Mouse (Mus musculus): ENCODE measurements around the gene Lmln.
"Not testable (repeated sequence)": the region's sequence is repeated elsewhere in the genome, so short reads cannot be mapped to it uniquely, and the experiment has no call there.

The Lmln gene

DNA sequence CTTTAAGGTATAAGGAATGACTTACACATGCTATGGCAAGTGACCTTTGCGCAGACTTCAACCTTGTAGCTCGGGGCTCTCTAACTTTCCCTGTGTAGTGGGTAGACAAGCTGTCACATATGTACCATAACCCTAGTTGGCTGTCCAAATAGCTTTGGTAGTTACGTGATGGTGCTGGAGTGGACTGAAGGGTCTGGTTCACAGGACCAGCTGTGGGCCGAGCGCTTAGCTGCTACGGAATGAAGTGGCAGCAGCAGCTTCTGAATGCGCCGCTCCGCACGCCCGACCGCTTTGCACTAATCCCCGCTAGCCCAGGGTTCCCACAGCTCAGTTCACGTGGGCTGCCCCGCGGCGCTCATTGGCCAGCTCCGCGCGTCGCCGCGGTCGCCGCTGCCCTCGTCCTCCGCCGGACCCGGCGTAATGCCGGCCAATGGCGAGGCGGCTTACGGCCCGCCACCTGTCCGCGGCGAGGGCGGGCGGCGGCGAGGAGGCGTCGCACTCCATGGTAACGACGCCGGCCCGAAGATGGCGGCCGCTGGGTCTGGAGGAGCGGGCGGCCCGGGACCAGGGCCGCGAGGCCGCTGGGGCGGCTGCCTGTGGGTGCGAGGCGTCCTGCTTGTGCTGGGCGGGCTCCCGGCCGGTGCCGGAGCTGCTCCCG, at the start of gene Lmln:
Lmln (plus strand) TSS at position 498 of the 658 bp plus-strand sequence.
- DNase-seq (ENCODE audit: extremely low spot score): peak; percentile 93

DNA sequence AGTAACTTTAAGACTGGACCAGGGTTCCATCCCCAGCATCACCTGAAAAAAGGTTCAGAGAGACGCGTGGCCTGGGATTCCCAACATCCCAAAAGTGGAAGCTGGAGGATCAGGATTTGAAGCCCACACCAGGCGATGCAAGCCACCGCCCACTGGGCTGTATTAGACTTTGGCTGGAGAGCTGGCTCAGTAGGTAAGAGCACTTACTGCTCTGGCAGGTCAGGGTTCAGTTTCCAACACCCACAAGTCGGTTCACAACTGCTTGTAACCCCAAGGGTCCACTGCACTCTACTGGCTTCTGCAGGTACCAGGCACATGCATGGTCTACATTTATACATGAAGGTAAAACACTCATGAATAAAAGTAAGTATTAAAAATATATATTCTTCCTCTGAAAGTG, 48.5 kb upstream of the Lmln start:
- no peak for DNase-seq (ENCODE audit: extremely low spot score)

DNA sequence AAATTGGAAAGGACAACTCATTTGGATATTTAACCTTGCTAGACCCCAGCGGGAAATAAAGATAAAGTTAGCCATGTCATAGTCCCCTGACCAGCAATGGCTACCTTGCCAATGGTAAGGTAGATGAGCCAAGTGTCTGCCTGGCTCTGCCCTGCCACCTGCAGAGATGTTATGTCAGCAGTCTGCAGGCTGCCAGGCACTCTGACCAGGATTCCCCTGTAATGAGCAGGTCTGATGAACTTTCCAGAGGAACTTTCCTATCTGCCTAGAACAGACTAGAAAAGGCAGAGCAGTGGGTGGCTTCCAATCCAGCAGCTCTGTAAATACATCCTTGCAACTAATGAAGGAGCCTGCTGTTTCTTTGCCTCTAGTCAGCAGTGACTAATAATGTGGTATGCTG, 47.4 kb upstream of the Lmln start:
- DNase-seq (ENCODE audit: extremely low spot score): no peak

DNA sequence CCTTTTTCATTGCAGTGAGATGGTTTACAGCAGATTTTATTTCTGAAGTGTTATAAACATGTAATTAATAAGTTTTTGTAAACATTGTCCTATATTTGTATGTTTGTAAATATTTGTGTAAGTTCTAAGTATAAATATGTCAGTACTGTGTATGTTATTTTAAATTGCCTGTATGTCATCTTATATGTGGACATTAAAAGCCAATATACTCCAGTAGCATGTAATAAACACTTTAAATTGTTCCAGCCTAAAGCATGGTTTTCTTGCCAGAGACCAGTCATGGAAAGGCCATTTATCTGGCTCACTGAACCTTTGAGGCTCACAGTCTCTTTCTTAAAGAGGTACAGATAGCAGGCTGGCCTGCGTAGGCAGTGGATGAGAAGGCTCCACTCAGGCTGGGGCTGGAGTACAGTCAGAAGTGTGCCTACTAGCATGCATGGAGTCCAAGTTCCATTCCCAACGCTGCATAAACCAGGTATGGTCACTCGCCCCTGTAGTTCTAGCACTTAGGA, 46.9 kb upstream of the Lmln start:
- no peak for DNase-seq (ENCODE audit: extremely low spot score)

DNA sequence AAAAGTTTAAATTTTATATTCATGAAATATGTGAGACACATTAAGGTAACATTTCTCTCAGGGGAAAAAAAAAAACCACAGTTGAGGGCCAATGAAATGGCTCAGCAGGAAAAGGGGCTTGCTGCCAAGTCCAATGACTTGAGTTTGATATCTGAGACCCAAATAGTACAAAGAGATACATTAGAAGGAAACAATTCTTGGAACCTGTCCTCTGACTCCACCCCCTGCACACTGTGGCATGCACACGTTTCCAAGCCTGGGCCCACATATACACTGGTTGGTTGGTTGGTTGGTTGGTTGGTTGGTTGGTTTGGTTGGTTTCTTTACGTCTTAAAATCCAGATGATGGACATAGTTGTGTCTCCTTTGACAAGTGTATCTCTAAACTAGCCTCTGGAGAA, 46.3 kb upstream of the Lmln start:
- no peak for DNase-seq (ENCODE audit: extremely low spot score)

DNA sequence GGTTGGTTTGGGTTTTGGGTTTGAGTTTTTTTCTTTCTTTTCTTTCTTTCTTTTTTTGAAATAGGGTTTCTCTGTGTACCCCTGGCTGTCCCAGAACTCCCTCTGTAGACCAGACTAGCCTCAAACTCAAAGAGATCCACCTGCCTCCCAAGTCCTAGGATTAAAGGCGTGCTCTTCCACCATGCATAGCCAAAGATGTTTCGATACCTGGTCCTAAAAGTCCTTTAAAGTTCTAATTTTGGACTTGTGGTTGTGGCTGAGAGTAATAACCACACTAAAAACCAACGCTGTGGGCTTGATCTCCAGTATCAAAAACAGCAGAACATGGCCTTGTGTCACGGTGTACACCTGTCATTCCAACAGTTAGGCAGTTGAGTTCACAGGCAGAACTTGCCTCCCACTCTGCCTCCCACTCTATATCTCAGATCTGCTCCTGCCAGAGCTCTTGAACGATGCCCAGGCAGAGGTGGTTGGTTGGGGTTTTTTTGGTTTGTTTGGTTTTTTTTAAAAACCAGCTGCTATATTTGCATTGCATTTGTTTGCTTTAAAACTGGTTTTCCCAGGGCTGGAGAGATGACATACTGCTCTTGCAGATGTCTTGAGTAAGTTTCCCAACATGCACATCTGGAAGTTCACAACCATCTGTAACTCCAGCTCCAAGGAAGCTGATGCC, 44.5 kb upstream of the Lmln start:
- DNase-seq (ENCODE audit: extremely low spot score): no peak

DNA sequence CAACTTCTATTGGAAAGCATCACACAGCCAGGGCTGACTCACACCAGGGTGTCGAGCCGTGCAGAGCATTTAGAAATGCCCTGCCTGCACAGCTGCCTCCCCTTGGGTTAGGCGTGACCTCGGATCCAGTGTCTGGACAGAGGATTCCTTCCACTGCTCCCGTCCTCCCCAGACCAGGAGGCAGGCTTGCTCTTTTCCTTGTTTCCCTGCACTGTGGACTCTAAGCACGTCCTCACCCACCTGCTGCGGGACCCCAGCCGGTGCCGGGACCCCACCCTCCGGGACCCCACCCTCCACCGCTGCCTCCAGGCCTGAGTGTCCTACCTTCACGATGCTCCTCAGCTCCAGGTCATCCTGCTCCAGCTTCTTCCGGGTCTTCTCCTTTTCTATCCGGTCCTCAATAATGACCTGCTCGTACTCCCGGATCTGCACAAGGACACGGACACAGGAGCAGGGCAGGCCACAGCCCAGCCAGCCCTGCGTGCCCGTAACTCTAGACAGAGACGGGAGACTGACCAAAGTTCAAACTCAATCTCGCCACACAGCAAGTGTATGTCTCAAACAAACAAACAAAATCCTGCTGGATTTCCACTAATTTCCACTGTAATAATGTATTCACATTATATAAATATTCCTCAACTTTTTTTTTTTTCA, 43.1 kb upstream of the Lmln start:
- no peak for DNase-seq (ENCODE audit: extremely low spot score)

DNA sequence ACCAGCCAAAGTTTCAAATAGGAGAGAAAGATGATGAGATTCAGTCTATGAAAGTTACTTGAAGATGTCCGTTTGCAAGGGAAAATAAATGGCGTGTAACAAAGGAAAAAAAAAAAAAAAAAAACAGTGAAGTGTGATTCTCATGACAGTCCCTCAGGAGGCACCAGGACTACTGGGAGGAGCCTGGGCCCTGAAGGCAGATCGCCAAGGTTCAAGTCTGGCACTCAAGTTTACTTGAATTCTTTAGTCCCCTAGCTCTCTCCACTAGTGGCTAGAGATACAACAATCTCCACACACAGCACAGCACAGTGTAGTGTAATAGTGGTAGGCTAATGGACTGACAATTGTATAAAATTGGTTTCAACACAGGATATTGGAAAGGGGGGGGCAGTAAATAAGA, 40.9 kb upstream of the Lmln start:
- no peak for DNase-seq (ENCODE audit: extremely low spot score)

DNA sequence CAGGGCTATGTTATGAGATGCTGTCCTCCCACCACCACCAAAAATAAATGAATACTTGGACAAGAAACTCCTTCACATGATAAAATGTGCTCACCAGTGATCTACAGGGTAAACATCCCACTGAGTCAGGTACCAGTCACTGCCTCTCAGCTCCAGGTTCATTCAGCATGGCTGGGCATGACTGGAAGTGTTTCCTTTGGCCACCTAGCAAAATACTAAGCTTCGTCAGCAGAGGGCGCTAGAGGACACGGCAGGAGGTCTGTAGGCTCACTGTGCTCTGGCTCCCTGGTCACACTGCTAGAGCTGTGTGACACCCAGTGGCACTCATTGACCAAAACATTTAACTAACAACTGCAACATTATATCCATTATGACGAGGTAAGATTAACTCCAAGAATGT, 38.6 kb upstream of the Lmln start:
- peak; percentile 80 for DNase-seq (ENCODE audit: extremely low spot score)

DNA sequence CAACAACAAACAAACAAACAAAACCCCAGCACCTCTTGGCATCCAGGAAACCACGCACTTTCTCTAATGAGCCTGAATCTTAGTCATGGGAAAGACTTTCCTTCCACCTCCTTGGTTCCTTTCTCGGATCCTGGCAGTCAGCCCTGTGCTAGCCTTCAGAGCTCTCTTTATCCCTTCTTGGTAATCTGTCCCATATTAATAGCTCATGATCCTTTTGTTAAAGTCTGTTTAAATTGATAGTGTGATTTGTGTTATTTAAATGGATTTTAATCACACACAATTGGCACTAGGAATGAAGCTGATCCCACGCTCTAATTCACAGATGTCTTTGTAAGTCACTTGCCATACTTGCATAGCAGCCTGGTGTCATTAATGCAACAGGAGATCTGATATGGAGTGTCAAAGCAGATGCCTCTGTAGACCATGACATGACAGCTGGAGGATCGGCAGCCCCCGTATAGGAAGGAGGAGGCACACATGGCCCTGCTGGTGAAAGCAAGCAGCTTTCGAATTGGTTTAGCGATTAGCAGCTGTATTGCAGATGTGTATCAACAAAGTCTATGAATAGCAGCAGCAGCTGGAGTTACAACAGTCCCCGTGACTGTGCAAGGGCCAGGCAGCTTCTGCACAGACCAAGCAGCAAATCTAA, 37.7 kb upstream of the Lmln start:
- DNase-seq (ENCODE audit: extremely low spot score): no peak

DNA sequence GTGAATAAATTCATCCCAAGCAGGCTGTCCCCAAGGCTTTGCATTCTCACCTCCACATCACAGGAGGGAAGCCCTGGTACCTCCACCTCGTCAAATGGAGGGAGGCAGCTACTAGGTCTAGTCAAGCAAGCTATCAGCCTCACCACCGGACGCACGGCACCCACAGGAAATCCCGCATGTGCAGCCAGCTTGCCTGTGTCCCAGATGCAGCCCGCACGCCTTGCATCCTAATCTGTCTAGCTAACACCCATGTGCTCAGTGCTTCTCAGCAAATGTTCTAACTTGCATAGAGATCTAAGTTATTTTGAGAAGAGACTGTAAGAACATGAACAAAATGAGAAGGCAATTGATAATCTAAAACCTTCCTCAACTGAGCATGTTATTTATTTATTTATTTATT, 36.0 kb upstream of the Lmln start:
- no peak for DNase-seq (ENCODE audit: extremely low spot score)

DNA sequence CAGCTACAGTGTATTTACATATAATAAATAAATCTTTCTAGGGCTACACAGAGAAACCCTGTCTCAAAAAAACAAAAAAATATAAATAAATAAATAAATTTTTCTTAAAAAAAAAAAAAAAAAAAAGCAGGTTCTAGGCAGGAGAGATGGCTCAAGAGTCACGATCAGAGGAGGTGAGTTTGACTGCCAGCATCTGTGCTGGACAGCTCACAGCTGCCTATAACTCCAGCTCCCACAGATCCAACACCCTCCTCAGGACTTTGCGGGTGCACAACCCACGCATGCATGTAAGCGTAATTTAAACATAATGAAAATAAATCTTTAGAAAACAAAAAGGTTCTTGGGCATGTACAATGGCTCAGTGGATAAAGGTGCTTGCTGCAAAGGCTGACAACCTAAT, 26.3 kb upstream of the Lmln start:
- no peak for DNase-seq (ENCODE audit: extremely low spot score)

DNA sequence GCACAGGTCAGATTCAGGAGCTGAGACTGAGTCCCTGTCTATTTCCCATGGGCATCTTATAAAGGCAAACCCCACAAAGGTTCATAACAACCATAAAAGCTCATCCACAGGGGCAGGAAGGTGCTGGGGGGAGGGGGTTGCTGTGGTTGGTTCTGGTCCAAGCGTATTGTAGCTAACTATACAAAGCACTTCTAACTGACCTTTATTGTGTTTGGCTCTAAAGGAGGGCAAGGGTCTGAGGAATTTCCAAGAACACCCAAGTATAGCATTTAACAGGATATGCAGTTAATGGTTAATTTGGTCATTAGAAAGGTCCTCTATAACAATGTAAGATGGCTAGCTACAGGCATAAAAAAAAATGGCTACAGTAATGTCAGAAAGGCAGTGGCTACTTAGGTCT, 19.6 kb upstream of the Lmln start:
- DNase-seq (ENCODE audit: extremely low spot score): no peak

DNA sequence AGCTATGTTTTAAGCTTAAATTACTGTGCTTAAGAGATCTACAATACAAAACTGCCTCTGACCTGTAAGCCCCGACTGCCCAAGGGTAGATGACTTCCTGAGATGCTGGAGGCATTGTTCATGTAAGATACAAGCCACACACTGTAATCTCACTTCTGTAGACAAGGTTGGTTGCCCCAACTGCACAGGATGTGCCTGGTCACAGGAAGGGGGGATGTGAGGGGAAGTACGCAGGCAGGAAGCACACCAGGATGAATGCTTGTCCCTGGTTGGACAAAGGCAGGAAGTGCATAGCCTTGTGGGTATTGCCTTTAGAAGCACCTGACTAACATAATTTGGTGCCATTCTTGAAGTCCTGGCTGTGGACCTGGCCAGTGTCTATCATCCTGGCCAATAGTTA, 19.1 kb upstream of the Lmln start:
- no peak for DNase-seq (ENCODE audit: extremely low spot score)

DNA sequence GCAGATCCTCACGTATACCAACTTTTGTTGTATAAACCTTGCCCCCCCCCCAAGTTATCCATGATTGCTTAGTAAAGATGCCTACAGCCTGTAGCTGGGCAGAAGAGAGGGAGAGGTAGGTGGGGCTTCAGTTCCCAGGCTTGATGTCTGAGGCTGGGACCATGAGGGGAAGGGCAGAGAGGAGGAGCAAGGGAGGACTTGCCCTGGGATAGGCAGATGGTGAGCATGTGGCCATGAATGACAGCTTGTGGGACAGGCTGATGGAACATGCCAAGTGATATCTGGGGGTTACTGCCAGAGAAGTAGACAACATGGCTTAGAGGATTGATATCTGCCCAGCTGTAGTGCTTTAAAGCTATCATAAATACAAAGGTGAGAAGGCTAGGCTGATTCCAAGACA, 14.3 kb upstream of the Lmln start:
- DNase-seq (ENCODE audit: extremely low spot score): no peak

DNA sequence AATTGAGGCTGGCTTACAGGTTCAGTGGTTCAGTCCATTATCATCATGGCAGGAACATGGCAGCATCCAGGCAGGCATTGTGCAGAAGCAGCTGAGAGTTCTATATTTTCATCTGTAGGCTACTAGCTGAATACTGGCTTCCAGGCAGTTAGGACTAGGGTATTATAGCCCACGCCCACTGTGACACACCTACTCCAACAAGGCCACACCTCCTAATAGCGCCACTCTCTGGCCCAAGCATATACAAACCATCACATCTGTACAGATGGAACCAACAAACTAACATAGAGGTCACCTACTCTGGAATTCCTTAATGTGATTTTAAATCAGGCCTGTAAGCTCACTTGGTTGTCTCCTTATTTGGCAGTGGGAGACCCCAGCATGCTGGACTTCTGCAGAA, 13.6 kb upstream of the Lmln start:
- no peak for DNase-seq (ENCODE audit: extremely low spot score)

DNA sequence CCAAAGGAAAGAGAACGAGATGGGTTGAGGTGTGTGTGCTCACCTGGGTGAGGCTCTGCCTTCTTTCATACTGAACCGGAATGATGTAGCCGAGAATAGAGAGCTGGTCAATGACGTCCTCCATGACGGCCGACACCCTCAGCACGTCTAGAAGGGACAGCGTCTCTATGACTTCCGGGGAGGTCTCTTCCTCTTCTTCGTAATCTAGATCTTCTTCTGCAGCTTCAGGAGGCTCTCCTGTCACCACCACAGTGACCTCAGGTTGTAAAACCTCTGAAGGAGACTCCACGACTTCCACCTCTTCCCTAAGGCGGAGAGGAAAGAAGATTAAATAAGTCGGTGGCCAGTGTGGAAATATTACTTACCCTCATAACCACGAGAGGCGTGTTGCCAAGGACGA, 12.5 kb upstream of the Lmln start:
- DNase-seq (ENCODE audit: extremely low spot score): no peak

DNA sequence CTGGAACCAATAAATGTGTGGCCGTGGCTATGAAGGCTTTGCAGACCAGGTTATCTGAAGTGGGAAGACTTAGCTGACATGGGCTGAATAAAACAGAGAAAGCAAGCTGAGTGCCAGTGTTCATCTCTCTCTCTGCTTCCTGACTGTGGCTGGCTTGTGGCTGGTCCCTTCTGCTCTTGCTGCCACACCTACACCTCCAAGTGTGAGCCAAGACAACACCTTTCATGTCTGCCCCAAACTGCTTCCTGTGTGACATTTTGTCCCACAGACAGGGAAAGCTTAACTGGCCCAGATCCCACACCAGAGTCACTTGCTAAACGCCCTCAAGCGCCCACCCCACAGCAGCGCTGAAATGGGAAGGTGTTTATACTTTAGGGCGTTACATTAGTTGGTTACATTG, 9.2 kb upstream of the Lmln start:
- no peak for DNase-seq (ENCODE audit: extremely low spot score)

DNA sequence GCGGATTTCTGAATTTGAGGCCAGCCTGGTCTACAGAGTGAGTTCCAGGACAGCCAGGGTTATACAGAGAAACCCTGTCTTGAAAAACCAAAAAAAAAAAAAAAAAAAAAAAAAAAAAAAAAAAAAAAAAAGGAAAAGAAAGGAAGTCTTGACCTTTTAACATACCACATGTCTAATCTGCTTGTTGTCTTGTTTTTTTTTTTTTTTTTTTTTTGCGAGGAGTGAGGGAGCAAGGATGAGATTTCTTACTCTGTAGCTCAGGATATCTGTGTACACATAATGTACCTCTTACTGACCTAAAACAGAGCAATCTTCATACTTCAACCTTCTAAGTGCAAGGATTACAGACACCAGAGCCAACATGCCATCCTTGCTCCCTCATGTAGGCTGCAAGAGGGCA, 7.4 kb upstream of the Lmln start:
- not testable (repeated sequence) for DNase-seq (ENCODE audit: extremely low spot score)

DNA sequence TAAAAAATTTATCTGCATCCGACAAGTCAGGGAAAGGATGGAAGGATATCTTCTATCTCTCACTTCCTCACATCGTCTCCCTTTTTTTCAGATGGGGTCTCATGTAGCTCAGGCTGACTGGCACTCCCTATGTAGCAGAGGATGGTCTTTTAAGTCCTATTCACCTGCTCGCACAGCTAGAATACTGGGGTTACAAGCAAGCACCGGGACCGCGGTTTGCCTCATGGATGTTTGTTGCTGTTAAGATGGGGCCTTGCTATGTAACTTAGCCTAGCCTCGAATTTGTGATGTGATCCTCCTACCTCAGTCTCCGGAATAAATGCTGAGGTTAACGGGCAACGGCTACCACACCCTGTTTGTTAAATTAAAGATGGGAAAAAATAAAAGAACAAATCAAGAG, 6.7 kb upstream of the Lmln start:
- DNase-seq (ENCODE audit: extremely low spot score): no peak

DNA sequence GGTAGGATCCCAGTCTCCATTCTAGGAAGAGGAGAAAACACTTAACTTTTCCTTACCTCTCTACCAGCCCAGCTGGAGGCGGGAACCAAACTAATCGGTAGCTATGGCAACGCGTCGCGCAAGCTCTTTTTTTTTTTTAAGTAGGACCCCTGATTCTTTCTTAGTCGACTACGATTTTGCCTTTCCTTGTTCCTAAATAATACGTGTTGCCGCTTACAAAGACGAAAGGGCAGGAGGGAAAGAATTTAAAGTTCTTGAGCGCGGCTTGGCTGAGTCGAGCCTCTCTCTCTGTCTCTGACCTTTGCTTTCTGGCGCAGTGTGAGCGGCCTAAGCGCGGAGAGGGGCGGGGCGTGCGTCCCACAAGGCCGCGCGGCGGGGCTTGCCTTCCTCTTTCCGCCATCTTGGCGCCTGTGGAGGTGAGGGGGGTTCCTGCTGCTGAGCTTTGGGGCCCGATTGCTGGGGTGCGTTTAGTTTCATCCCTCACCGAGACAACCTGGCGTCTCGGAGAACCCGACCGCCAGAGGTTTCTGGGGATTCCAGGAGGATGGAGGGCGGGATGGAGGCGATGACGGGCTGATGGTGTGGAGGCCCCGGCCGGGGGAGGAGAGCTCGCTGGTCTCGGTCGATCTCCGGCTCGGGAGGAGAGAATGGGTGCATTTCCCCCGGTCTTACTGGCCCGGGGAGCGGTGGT, 6.1 kb upstream of the Lmln start, which contains the start of the genes Iqcg and Rpl35a:
Iqcg (minus strand) TSS at position 124 of the 691 bp plus-strand sequence.
Rpl35a (plus strand) TSS at position 359 of the 691 bp plus-strand sequence.
- DNase-seq (ENCODE audit: extremely low spot score): peak; percentile 93

DNA sequence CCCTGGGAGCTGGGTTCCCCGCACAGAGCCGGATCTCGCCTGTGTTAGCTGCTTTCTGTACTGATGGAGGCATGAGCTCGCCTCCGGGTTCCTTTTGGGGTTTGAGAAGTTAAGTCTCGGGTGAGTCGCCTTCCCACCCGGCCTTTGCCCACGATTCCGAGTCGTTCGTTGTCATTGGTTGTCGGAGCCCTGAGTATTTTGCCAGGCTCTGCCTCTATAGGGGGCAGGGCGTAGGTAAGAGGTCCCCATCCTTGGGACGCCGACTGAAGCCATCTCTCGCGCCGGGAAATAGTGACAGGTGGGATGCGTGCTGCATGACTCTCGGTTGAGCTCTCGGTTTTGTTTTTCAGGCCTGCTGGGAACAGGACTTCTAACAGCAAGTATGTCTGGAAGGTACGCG, 5.5 kb upstream of the Lmln start:
- DNase-seq (ENCODE audit: extremely low spot score): no peak
